Mouse (Mus musculus): Measurements from ENCODE around the gene Me3.

DNA sequence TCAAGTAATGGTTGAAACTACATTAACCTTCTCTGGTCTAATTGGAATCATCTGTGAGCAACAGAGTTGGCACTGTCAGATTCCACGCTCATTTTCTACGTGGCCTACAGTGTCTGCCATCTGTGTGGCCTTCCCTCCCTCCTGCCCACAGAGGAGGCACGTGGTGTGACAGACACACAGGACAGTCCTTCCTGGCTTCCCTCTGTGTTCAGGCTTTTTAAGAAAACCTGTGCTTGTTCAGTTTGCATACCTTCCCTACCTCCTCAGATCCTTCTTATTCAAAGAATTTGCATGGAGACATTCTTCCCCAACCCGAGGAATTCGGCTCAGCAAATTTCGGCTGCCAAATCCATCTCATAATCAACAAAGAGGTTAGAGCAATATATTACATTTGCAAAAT, 137.8 kb downstream of the Me3 start:
- TF ChIP-seq POLR2A (IDR thresholded peaks at IDR 0.05; ENCODE audit: low read depth, low read length): no peak
- TF ChIP-seq CTCF (IDR thresholded peaks at IDR 0.05; ENCODE audit: extremely low read depth, insufficient read depth, insufficient read length, insufficient replicate concordance): no peak
